Mouse (Mus musculus) left cerebral cortex, adult 2 months (tissue): ENCODE measurements around the gene Agrp. TPM values are rescaled to one million over a fixed set of nuclear protein-coding genes. Genes with fewer than 3 reads are reported as not detected.

Experiments used
- DNase-seq, 2 experiments: peaks; one replicate each; pipeline ENCODE4 v3.0.0; 2021 to 2022; ENCODE audit warnings: low spot score in 2 of 2, mixed read lengths in 1 of 2; ENCODE audit errors: extremely low spot score in 1 of 2
- H3K27ac ChIP-seq: fragments of 200-600 bp; 2 replicates; pipeline ENCODE4 v1.8.1; 2022
- H3K4me3 ChIP-seq: fragments of 200-600 bp; 2 replicates; pipeline ENCODE4 v1.8.1; 2022
- CTCF ChIP-seq: fragments of 200-600 bp; IDR thresholded peaks from 2 replicates; pipeline ENCODE4 v1.8.1; 2022; ENCODE audit warnings: antibody characterized with exemption, mild to moderate bottlenecking, moderate library complexity
- intact Hi-C: fragments of 180-260 bp; cut with DNase I; formaldehyde crosslinking; loops from one replicate; pipeline ENCODE4 v1.15.1; 2025
- total RNA-seq, 2 experiments: library from RNA; stranded (reverse); gene quantifications; 2 replicates each; pipeline ENCODE4 v1.2.3; 2021

Gene Agrp
- total RNA-seq, 2 experiments from 2014 or later = not detected

- DNase-seq = no peak
- intact Hi-C loops = loop anchor here (2.0 to 5.0 kb wide), 3 partner anchors 31 to 71 kb away; partner anchors contain the start of gene Atp6v0d1
- peak overlapping the region; percentile 97 for H3K4me3 ChIP-seq
- no peak for TF ChIP-seq CTCF
- peak overlapping the region; percentile 99 for H3K27ac ChIP-seq
Measured at GRCm38 (mm10) chr8:105637601-105638041, 428 bp upstream of the Agrp start.

- peak; percentile 89 to 91 for DNase-seq
- peak within 1 kb of the TSS; percentile 99 for H3K27ac ChIP-seq
- intact Hi-C loops = loop anchor here (1.0 to 5.0 kb wide), 5 partner anchors 12 to 69 kb away; partner anchors contain the start of genes Acd, Atp6v0d1 and Pard6a
- peak within 1 kb of the TSS; percentile 97 for H3K4me3 ChIP-seq
- TF ChIP-seq CTCF = peak; percentile 73
Measured at GRCm38 (mm10) chr8:105636018-105636962, 903 bp downstream of the Agrp start, which contains the start of gene Ctcf. Ctcf (plus strand) TSS chr8:105636568.

- peak in 1 of 2 experiments; percentile 13 for DNase-seq
- intact Hi-C loops = loop anchor here (5.0 kb wide), 1 partner anchor 57 kb away; no protein-coding TSS in a partner anchor
- TF ChIP-seq CTCF = no peak
- Histone ChIP-seq H3K4me3 (peak overlapping the region; percentile 97), H3K27ac (peak overlapping the region; percentile 88)
Measured at GRCm38 (mm10) chr8:105635481-105635880, 1.7 kb downstream of the Agrp start.

- intact Hi-C loops = loop anchor here (5.0 kb wide), 1 partner anchor 57 kb away; no protein-coding TSS in a partner anchor
- Histone ChIP-seq H3K4me3 (peak overlapping the region; percentile 97), H3K27ac (no peak overlapping the region)
- TF ChIP-seq CTCF = no peak
- no peak for DNase-seq
Measured at GRCm38 (mm10) chr8:105634771-105635458, 2.3 kb downstream of the Agrp start.

- DNase-seq = no peak
- no peak overlapping the region for H3K4me3 ChIP-seq
- intact Hi-C loops = no loop called here
- no peak for TF ChIP-seq CTCF
- no peak overlapping the region for H3K27ac ChIP-seq
Measured at GRCm38 (mm10) chr8:105629337-105629736, 7.9 kb downstream of the Agrp start.

GRCm38 (mm10) chr8:105626086-105626485 is 11.1 kb downstream of the Agrp start:
- intact Hi-C loops = no loop called here
- H3K27ac ChIP-seq = peak overlapping the region; percentile 90
- H3K4me3 ChIP-seq = no peak overlapping the region
- no peak for DNase-seq
- no peak for TF ChIP-seq CTCF

- no peak overlapping the region for H3K4me3 ChIP-seq
- DNase-seq = no peak
- no peak for TF ChIP-seq CTCF
- peak overlapping the region; percentile 90 for H3K27ac ChIP-seq
- intact Hi-C loops = loop anchor here (1.0 to 5.0 kb wide), 2 partner anchors 11 to 67 kb away; partner anchors contain the start of gene Ctcf
Measured at GRCm38 (mm10) chr8:105624831-105625230, 12.4 kb downstream of the Agrp start.

- intact Hi-C loops = loop anchor here (1.0 to 5.0 kb wide), 2 partner anchors 12 to 68 kb away; partner anchors contain the start of gene Ctcf
- Histone ChIP-seq H3K4me3 (no peak overlapping the region), H3K27ac (peak overlapping the region; percentile 90)
- DNase-seq = peak; percentile 67 to 70
- TF ChIP-seq CTCF = no peak
Measured at GRCm38 (mm10) chr8:105624401-105624800, 12.8 kb downstream of the Agrp start.

GRCm38 (mm10) chr8:105623679-105624245 is 13.4 kb downstream of the Agrp start:
- TF ChIP-seq CTCF = no peak
- intact Hi-C loops = loop anchor here (1.0 to 5.0 kb wide), 4 partner anchors 13 to 77 kb away; partner anchors contain the start of genes Acd, Ctcf and Pard6a
- DNase-seq = no peak
- no peak overlapping the region for H3K4me3 ChIP-seq
- H3K27ac ChIP-seq = peak overlapping the region; percentile 90

- peak overlapping the region; percentile 90 for H3K27ac ChIP-seq
- no peak overlapping the region for H3K4me3 ChIP-seq
- no peak for DNase-seq
- no peak for TF ChIP-seq CTCF
- intact Hi-C loops = loop anchor here (2.0 to 5.0 kb wide), 3 partner anchors 16 to 78 kb away; partner anchors contain the start of genes Acd and Pard6a
Measured at GRCm38 (mm10) chr8:105623118-105623517, 14.1 kb downstream of the Agrp start.

- intact Hi-C loops = loop anchor here (2.0 to 5.0 kb wide), 3 partner anchors 16 to 78 kb away; partner anchors contain the start of genes Acd and Pard6a
- TF ChIP-seq CTCF = peak; percentile 99
- peak overlapping the region; percentile 90 for H3K27ac ChIP-seq
- H3K4me3 ChIP-seq = no peak overlapping the region
- peak; percentile 90 to 94 for DNase-seq
Measured at GRCm38 (mm10) chr8:105622421-105622920, 14.7 kb downstream of the Agrp start.
